Mouse (Mus musculus) testis, adult 2 months (tissue): ENCODE results near the gene Aplp2. TPM values are rescaled to one million over a fixed set of nuclear protein-coding genes. Genes with fewer than 3 reads are reported as not detected.

ENCODE experiments used
- H3K27ac ChIP-seq: fragments of 200-500 bp; 2 replicates; pipeline ENCODE4 v1.5.1; 2012; ENCODE audit warnings: low read depth, low read length; ENCODE audit not compliant: control insufficient read depth, insufficient read depth
- H3K27me3 ChIP-seq: fragments of 200-500 bp; 2 replicates; pipeline ENCODE4 v1.6.1; 2012; ENCODE audit warnings: mild to moderate bottlenecking, low read length, moderate library complexity; ENCODE audit not compliant: control insufficient read depth, insufficient read depth
- H3K36me3 ChIP-seq: fragments of 200-500 bp; 2 replicates; pipeline ENCODE4 v1.6.1; 2012; ENCODE audit warnings: mild to moderate bottlenecking, low read length; ENCODE audit not compliant: control insufficient read depth, insufficient read depth
- H3K4me1 ChIP-seq: fragments of 200-500 bp; 2 replicates; pipeline ENCODE4 v1.6.1; 2012; ENCODE audit warnings: low read length; ENCODE audit not compliant: control insufficient read depth, insufficient read depth
- H3K4me3 ChIP-seq: fragments of 200-500 bp; 2 replicates; pipeline ENCODE4 v1.5.1; 2012; ENCODE audit warnings: low read depth, mild to moderate bottlenecking, low read length, moderate library complexity, mixed read lengths; ENCODE audit not compliant: control insufficient read depth
- CTCF ChIP-seq: fragments of 200-500 bp; IDR thresholded peaks from 2 replicates; pipeline ENCODE4 v1.5.1; 2012; ENCODE audit warnings: low read depth, mild to moderate bottlenecking, inconsistent platforms, low read length, moderate library complexity; ENCODE audit not compliant: control insufficient read depth, insufficient read depth, insufficient replicate concordance
- POLR2A ChIP-seq: fragments of 200-500 bp; IDR thresholded peaks from 2 replicates; pipeline ENCODE4 v1.6.1; 2012; ENCODE audit warnings: low read depth, mild to moderate bottlenecking, inconsistent platforms, low read length, moderate library complexity; ENCODE audit not compliant: control insufficient read depth
- polyA plus RNA-seq: library from polyadenylated mRNA; depleted of rRNA; stranded (reverse); fragments of >200 nt; gene quantifications from 2 replicates; pipeline ENCODE4 v1.2.3, GENCODE M21; 2012

Gene Aplp2
- polyA plus RNA-seq, 1 experiment, result 183 TPM

- Histone ChIP-seq H3K27me3 (no peaks in the 10 kb centered on the region), H3K4me3 (no peak overlapping the region), H3K4me1 (peaks cover 4% of the 10 kb centered on the region; the same call in 1 of the 2 replicates), H3K36me3 (no peaks in the 10 kb centered on the region), H3K27ac (no peak overlapping the region)
- no peak for TF ChIP-seq POLR2A
- no peak for TF ChIP-seq CTCF
These were observed 89.1 kb downstream of the Aplp2 start for GRCm38 (mm10) chr9:31122464-31123030.

GRCm38 (mm10) chr9:31120533-31120915 lies 91.1 kb downstream of the Aplp2 start:
- Histone ChIP-seq H3K36me3 (no peaks in the 10 kb centered on the region), H3K27me3 (no peaks in the 10 kb centered on the region), H3K4me3 (no peak overlapping the region), H3K27ac (no peak overlapping the region), H3K4me1 (peaks cover 4% of the 10 kb centered on the region; the same call in 1 of the 2 replicates)
- TF ChIP-seq POLR2A (no peak), CTCF (no peak)

- no peak overlapping the region for H3K27ac ChIP-seq
- peaks cover 4% of the 10 kb centered on the region; the same call in 1 of the 2 replicates for H3K4me1 ChIP-seq
- H3K4me3 ChIP-seq, result no peak overlapping the region
- no peaks in the 10 kb centered on the region for H3K27me3 ChIP-seq
- TF ChIP-seq CTCF (no peak), POLR2A (no peak)
- no peaks in the 10 kb centered on the region for H3K36me3 ChIP-seq
These were observed 91.6 kb downstream of the Aplp2 start for GRCm38 (mm10) chr9:31119882-31120532.

GRCm38 (mm10) chr9:31119405-31119804 lies 92.2 kb downstream of the Aplp2 start:
- Histone ChIP-seq H3K27ac (no peak overlapping the region), H3K4me3 (no peak overlapping the region), H3K27me3 (no peaks in the 10 kb centered on the region), H3K4me1 (peaks cover 4% of the 10 kb centered on the region; the same call in 1 of the 2 replicates), H3K36me3 (no peaks in the 10 kb centered on the region)
- TF ChIP-seq CTCF (no peak), POLR2A (no peak)

- Histone ChIP-seq H3K27ac (no peak overlapping the region), H3K27me3 (no peaks in the 10 kb centered on the region), H3K4me3 (no peak overlapping the region), H3K4me1 (peaks cover 4% of the 10 kb centered on the region; the same call in 1 of the 2 replicates), H3K36me3 (no peaks in the 10 kb centered on the region)
- no peak for TF ChIP-seq CTCF
- no peak for TF ChIP-seq POLR2A
These were observed 92.9 kb downstream of the Aplp2 start for GRCm38 (mm10) chr9:31118520-31119298.

GRCm38 (mm10) chr9:31117488-31117887 lies 94.1 kb downstream of the Aplp2 start:
- H3K27me3 ChIP-seq, result no peaks in the 10 kb centered on the region
- H3K27ac ChIP-seq, result no peak overlapping the region
- H3K4me3 ChIP-seq, result no peak overlapping the region
- TF ChIP-seq CTCF (no peak), POLR2A (no peak)
- H3K4me1 ChIP-seq, result peaks cover 4% of the 10 kb centered on the region; the same call in 1 of the 2 replicates
- H3K36me3 ChIP-seq, result no peaks in the 10 kb centered on the region

- Histone ChIP-seq H3K27me3 (no peaks in the 10 kb centered on the region), H3K36me3 (no peaks in the 10 kb centered on the region), H3K27ac (no peak overlapping the region), H3K4me3 (no peak overlapping the region), H3K4me1 (peaks cover 4% of the 10 kb centered on the region; the same call in 1 of the 2 replicates)
- TF ChIP-seq POLR2A, result no peak
- no peak for TF ChIP-seq CTCF
These were observed 94.5 kb downstream of the Aplp2 start for GRCm38 (mm10) chr9:31117088-31117487.
